In genomic region chr11:103247504-103248177, GRCm38 (mm10) we compare ENCODE assay signal across 9 mouse cellular contexts. TPM values are rescaled to one million over a fixed set of nuclear protein-coding genes. Genes with fewer than 3 reads are reported as not detected.
DNase-seq lines count a peak whose midpoint lies in the region; ATAC-seq and TF ChIP-seq lines count a peak whose summit lies in the region.
"Had no signal": no experiment of that assay in that cellular context is flagged by ENCODE, and none has a peak within 500 bp of the region (broad histone marks: within the 10 kb centered on the region; RNA-seq: fewer than 3 reads in every experiment).

No protein-coding gene starts in this region.

- intact Hi-C loops in gastrocnemius, adult 2 months (cut with DNase I): no loop called here

- WGBS in cerebellum, adult 2 months: 61% methylated on average over 11 of the region's 11 CpGs
- 56% methylated on average over 11 of the region's 11 CpGs for WGBS in intestine, embryonic 16.5 days
- WGBS in neural tube, embryonic 14.5 days: 62% methylated on average over 11 of the region's 11 CpGs

- ATAC-seq in intestine, embryonic 16.5 days: peak; percentile 57
- ATAC-seq in neural tube, embryonic 14.5 days (ENCODE audit: low read depth): no peak

- no peaks in the 10 kb centered on the region for H3K36me3 ChIP-seq in intestine, embryonic 16.5 days (ENCODE audit: control insufficient read depth, insufficient read depth, low read length)
- H3K36me3 ChIP-seq in neural tube, embryonic 14.5 days (ENCODE audit: control insufficient read depth, insufficient read depth, low read length): no peaks in the 10 kb centered on the region

- no peak overlapping the region for H3K4me3 ChIP-seq in cerebellum, adult 2 months (replicated peaks; ENCODE audit: insufficient read depth, low read depth, low read length)
- no peak overlapping the region for H3K4me3 ChIP-seq in gastrocnemius, adult 2 months
- no peak overlapping the region for H3K4me3 ChIP-seq in intestine, embryonic 16.5 days (ENCODE audit: low read length)
- H3K4me3 ChIP-seq in neural tube, embryonic 14.5 days (ENCODE audit: low read depth, low read length): no peak overlapping the region

- no peak for TF ChIP-seq CTCF in cerebellum, adult 2 months (IDR thresholded peaks at IDR 0.05; ENCODE audit: borderline replicate concordance, insufficient read depth, low read depth, low read length)
- no peak for TF ChIP-seq CTCF in gastrocnemius, adult 2 months (IDR thresholded peaks at IDR 0.05)

- no peak for TF ChIP-seq POLR2A in cerebellum, adult 2 months (IDR thresholded peaks at IDR 0.05; ENCODE audit: borderline replicate concordance, insufficient read depth, low read length)

- H3K4me1 ChIP-seq in cerebellum, adult 2 months (ENCODE audit: control insufficient read depth, insufficient read depth, low read length): peaks cover 34% of the 10 kb centered on the region
- H3K4me1 ChIP-seq in intestine, embryonic 16.5 days (ENCODE audit: control insufficient read depth, insufficient read depth, low read length): peaks cover 25% of the 10 kb centered on the region
- peaks cover 6% of the 10 kb centered on the region; the same call in 1 of the 2 replicates for H3K4me1 ChIP-seq in neural tube, embryonic 14.5 days (ENCODE audit: control insufficient read depth, insufficient read depth, low read length)

- H3K9ac ChIP-seq in intestine, embryonic 16.5 days (ENCODE audit: low read depth, low read length): no peak overlapping the region
- no peak overlapping the region for H3K9ac ChIP-seq in neural tube, embryonic 14.5 days (replicated peaks; ENCODE audit: low read depth, low read length)

- H3K9me3 ChIP-seq in intestine, embryonic 16.5 days (ENCODE audit: control insufficient read depth, low read length): no peaks in the 10 kb centered on the region
- no peaks in the 10 kb centered on the region for H3K9me3 ChIP-seq in neural tube, embryonic 14.5 days (ENCODE audit: control insufficient read depth, low read length)

- DNase-seq in cerebellum, adult 11 months: peak; percentile 49
- DNase-seq in cerebellum, adult 8-10 months: no peak
- DNase-seq in cerebellum, adult 2 months: peak; percentile 57
- DNase-seq in gastrocnemius, adult 2 months: peak; percentile 84
- peak; percentile 30 to 67 for DNase-seq in left cerebral cortex, adult 8-10 months (ENCODE audit: low spot score in 2 of 2)
- DNase-seq in c-Kit-positive CD71-positive TER-119-positive erythroid progenitor cells, embryonic 14.5 days (ENCODE audit: low spot score): no peak

- H3K27ac ChIP-seq in cerebellum, adult 2 months (ENCODE audit: insufficient read depth, low read length): no peak overlapping the region
- H3K27ac ChIP-seq in gastrocnemius, adult 2 months: peak overlapping the region; percentile 87
- H3K27ac ChIP-seq in intestine, embryonic 16.5 days (ENCODE audit: low read length): peak overlapping the region; percentile 62
- H3K27ac ChIP-seq in neural tube, embryonic 14.5 days (ENCODE audit: low read depth, low read length): peak overlapping the region; percentile 52; the same call in 1 of the 2 replicates

- no peak overlapping the region for H3K4me2 ChIP-seq in intestine, embryonic 16.5 days (ENCODE audit: low read depth, low read length)
- no peak overlapping the region for H3K4me2 ChIP-seq in neural tube, embryonic 14.5 days (ENCODE audit: low read depth, low read length)

- H3K27me3 ChIP-seq in cerebellum, adult 2 months (ENCODE audit: control insufficient read depth, insufficient read depth, low read length): no peaks in the 10 kb centered on the region
- no peaks in the 10 kb centered on the region for H3K27me3 ChIP-seq in intestine, embryonic 16.5 days (replicated peaks; ENCODE audit: control insufficient read depth, insufficient read depth, low read length)
- no peaks in the 10 kb centered on the region for H3K27me3 ChIP-seq in neural tube, embryonic 14.5 days (ENCODE audit: control insufficient read depth, insufficient read depth, low read length)

RNA-seq across cellular contexts. Expression of gene Map3k14, which starts 19.6 kb away (rescaled TPM):
- 6.0 and 6.1 TPM in 2 replicates for polyA plus RNA-seq in cerebellum, adult 2 months (2012; rRNA removed)
- 1 to 10 TPM; 4.1 to 4.2 TPM for total RNA-seq in gastrocnemius, adult 2 months (2021)
- polyA plus RNA-seq in intestine, embryonic 16.5 days (2015; fragmentation: Nextera tagmentation; extraction: Ambion mirVana): 3.1 TPM in 2 replicates
- 1 to 10 TPM; 3.1 to 6.5 (median 5.0) TPM for total RNA-seq in left cerebral cortex, adult 8-10 months (2022)
- polyA plus RNA-seq in neural tube, embryonic 14.5 days (2014; fragmentation: Nextera tagmentation; extraction: Ambion mirVana): 3.0 and 4.1 TPM in 2 replicates

RNA-seq across cellular contexts. Expression of gene Spata32, which starts 29.4 kb away (rescaled TPM):
- polyA plus RNA-seq in cerebellum, adult 2 months (2012; rRNA removed): 2.7 and 3.2 TPM in 2 replicates
- total RNA-seq in gastrocnemius, adult 2 months (2021): not detected
- polyA plus RNA-seq in intestine, embryonic 16.5 days (2015; fragmentation: Nextera tagmentation; extraction: Ambion mirVana): not detected in 2 replicates
- total RNA-seq in left cerebral cortex, adult 8-10 months (2022): 1 to 10 TPM in 3 of 4 experiments, under 1 TPM in 1; 0.67 to 2.3 (median 1.5) TPM
- 0.32 and 0.92 TPM in 2 replicates for polyA plus RNA-seq in neural tube, embryonic 14.5 days (2014; fragmentation: Nextera tagmentation; extraction: Ambion mirVana)
- polyA plus RNA-seq: neural tube, embryonic 11.5 days had no signal

RNA-seq across cellular contexts. Expression of gene 1700023F06Rik, which starts 39.3 kb away (rescaled TPM):
- polyA plus RNA-seq in cerebellum, adult 2 months (2012; rRNA removed): 9.4 and 10.0 TPM in 2 replicates
- total RNA-seq in gastrocnemius, adult 2 months (2021): not detected
- polyA plus RNA-seq in intestine, embryonic 16.5 days (2015; fragmentation: Nextera tagmentation; extraction: Ambion mirVana): 0.57 and 0.83 TPM in 2 replicates
- total RNA-seq in left cerebral cortex, adult 8-10 months (2022): 1 to 10 TPM; 1.7 to 2.8 (median 2.3) TPM
- 1.4 and 2.4 TPM in 2 replicates for polyA plus RNA-seq in neural tube, embryonic 14.5 days (2014; fragmentation: Nextera tagmentation; extraction: Ambion mirVana)
- polyA plus RNA-seq: neural tube, embryonic 11.5 days had no signal

Comparison
In these comparisons a context has a peak if more than half of its experiments do, and no peak if none do; other contexts are left out.
1. DNase-seq: peak in cerebellum, adult 11 months (single experiment), cerebellum, adult 2 months (2 of 2), gastrocnemius, adult 2 months (single experiment) and left cerebral cortex, adult 8-10 months (2 of 2); none in cerebellum, adult 8-10 months (single experiment) and c-Kit-positive CD71-positive TER-119-positive erythroid progenitor cells, embryonic 14.5 days (single experiment).